Mouse (Mus musculus) thymus, adult 2 months (tissue): ENCODE results near the gene Cygb.

ENCODE experiments used
- CTCF ChIP-seq: fragments of 200-500 bp; IDR thresholded peaks from 2 replicates; pipeline ENCODE4 v1.5.1; 2012; ENCODE audit warnings: mild to moderate bottlenecking, control low read depth, low read length, moderate library complexity, borderline replicate concordance; ENCODE audit not compliant: control insufficient read depth, poor library complexity, insufficient read depth; ENCODE audit errors: extremely low read depth
- POLR2A ChIP-seq: fragments of 200-500 bp; IDR thresholded peaks from 2 replicates; pipeline ENCODE4 v1.6.1; 2012; ENCODE audit warnings: mild to moderate bottlenecking, low read length, control low read depth, moderate library complexity; ENCODE audit not compliant: control insufficient read depth, poor library complexity, insufficient read depth; ENCODE audit errors: extremely low read depth

GRCm38 (mm10) chr11:116641168-116641567, 12.9 kb downstream of the Cygb start:
- TF ChIP-seq CTCF = no peak
- TF ChIP-seq POLR2A = no peak
